Mouse (Mus musculus) spleen, adult 2 months (tissue): Measurements from ENCODE around the gene Nek9.

ENCODE experiments used
- CTCF ChIP-seq: fragments of 200-500 bp; IDR thresholded peaks from 2 replicates; pipeline ENCODE4 v1.5.1; 2011; ENCODE audit warnings: mild to moderate bottlenecking, inconsistent platforms; ENCODE audit not compliant: insufficient read depth, insufficient read length, insufficient replicate concordance; ENCODE audit errors: extremely low read depth
- POLR2A ChIP-seq: fragments of 200-500 bp; IDR thresholded peaks from 2 replicates; pipeline ENCODE4 v1.6.1; 2011; ENCODE audit warnings: low read depth, low read length, inconsistent platforms

DNA sequence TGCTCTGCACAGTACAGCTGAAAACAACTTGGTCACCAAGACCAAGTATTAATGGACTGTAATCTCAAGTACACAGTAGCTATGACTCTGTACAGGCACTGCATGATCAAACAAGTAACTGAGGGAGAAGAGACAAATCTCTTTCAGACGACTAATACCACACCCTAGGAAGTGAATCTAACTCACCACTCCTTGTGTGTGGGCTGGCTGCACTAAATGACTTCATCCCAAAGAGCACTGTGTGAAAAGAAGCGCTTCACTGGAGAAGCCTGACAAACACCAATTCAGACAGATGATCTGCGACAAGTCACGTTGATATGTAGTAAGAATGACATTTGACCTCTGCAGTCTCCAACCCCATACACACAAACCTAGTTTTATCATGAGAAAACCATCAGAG, 23.3 kb upstream of the Nek9 start:
- no peak for TF ChIP-seq POLR2A
- TF ChIP-seq CTCF = no peak
